Mouse (Mus musculus): ENCODE measurements around the gene Adk. TPM values are rescaled to one million over a fixed set of nuclear protein-coding genes. Genes with fewer than 3 reads are reported as not detected.

The Adk gene
- polyA plus RNA-seq, 1 experiment from 2014 or later, result 79.3 TPM

DNA sequence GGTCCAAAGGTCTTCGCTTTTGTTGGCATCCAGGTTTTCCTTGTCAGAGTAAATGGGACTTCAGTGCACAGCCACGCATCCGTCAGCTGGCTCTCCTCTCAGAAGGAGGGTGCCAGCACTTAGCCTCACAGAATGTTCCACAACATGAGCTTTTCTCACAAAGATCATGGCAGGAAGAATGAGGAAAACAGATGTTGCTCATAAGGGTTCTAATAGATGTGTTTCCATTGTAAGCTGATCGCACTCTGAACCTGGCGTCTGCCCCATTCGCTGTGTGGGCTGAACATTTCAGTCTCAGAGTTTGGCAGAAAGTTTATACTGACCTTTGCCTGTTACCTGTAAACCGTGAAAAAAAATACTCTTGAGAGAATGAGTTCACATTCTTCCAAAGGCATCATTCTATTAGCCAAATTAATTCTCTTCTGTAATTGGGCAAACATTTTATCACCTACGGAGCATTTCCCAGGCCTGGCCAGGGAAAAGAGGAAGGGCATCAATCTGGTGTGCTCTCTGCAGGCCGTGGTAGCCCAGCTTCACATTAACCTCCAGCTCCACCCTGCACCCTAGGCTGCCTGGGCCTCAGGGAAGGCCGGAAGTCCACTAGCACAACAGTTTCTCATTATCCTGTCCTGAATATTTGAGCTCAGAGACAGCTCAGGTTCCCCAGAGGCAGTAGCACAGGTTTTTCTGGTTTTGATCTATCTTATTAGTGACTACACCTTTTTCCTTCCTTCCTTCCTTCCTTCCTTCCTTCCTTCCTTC is 389.6 kb downstream of the Adk start:
- 71% methylated on average over 10 of the region's 10 CpGs for WGBS
- Histone ChIP-seq H3K9ac (no peak overlapping the region), H3K36me3 (no peaks in the 10 kb centered on the region), H3K27ac (no peak overlapping the region), H3K4me2 (replicated peaks) (no peak overlapping the region), H3K27me3 (no peaks in the 10 kb centered on the region), H3K4me3 (no peak overlapping the region), H3K4me1 (peaks cover 9% of the 10 kb centered on the region; the same call in 1 of the 2 replicates), H3K9me3 (replicated peaks) (no peaks in the 10 kb centered on the region)
- ATAC-seq (ENCODE audit: low FRiP score), result no peak

DNA sequence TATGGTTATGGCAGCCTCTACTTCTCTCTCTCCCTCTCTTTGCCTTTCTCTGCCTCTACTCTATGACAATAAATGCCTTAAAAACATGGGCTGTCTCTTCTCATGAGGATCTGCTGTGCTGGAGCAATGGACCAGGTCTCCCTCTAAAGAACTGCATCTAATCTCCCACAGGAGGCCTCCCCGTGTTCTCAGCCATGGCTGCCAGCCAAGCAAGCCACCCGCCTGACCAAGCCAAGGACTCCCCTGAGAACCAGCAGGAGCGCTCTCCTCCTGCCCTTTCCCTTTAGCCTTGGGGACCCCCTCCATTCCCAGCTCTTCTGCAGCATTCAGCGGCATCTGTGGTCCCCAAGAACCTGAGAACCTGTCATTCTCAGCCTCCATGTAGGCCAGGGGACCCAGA is 400.2 kb downstream of the Adk start:
- H3K4me2 ChIP-seq (replicated peaks), result no peak overlapping the region
- H3K27ac ChIP-seq, result no peak overlapping the region
- H3K36me3 ChIP-seq, result no peaks in the 10 kb centered on the region
- no peaks in the 10 kb centered on the region for H3K9me3 ChIP-seq (replicated peaks)
- no peak overlapping the region for H3K4me3 ChIP-seq
- H3K27me3 ChIP-seq, result no peaks in the 10 kb centered on the region
- ATAC-seq (ENCODE audit: low FRiP score), result no peak
- H3K9ac ChIP-seq, result no peak overlapping the region
- WGBS, result 79% methylated on average over 4 of the region's 4 CpGs
- 0 out of 2 replicates have a peak, but pooled peaks cover 2% of the 10 kb centered on the region for H3K4me1 ChIP-seq

GRCm38 (mm10) chr14:21453896-21454295 is 401.5 kb downstream of the Adk start:
- 89% methylated on average over 2 of the region's 2 CpGs for WGBS
- no peaks in the 10 kb centered on the region for H3K27me3 ChIP-seq
- H3K4me1 ChIP-seq, result no peaks in the 10 kb centered on the region
- H3K9me3 ChIP-seq (replicated peaks), result no peaks in the 10 kb centered on the region
- no peak overlapping the region for H3K4me2 ChIP-seq (replicated peaks)
- no peak overlapping the region for H3K4me3 ChIP-seq
- no peak for ATAC-seq (ENCODE audit: low FRiP score)
- H3K9ac ChIP-seq, result no peak overlapping the region
- H3K36me3 ChIP-seq, result no peaks in the 10 kb centered on the region
- no peak overlapping the region for H3K27ac ChIP-seq

GRCm38 (mm10) chr14:21455654-21456350 is 403.4 kb downstream of the Adk start:
- H3K4me3 ChIP-seq, result no peak overlapping the region
- no peak overlapping the region for H3K27ac ChIP-seq
- 90% methylated on average over 7 of the region's 7 CpGs for WGBS
- no peaks in the 10 kb centered on the region for H3K9me3 ChIP-seq (replicated peaks)
- no peak for ATAC-seq (ENCODE audit: low FRiP score)
- no peaks in the 10 kb centered on the region for H3K4me1 ChIP-seq
- H3K9ac ChIP-seq, result no peak overlapping the region
- no peak overlapping the region for H3K4me2 ChIP-seq (replicated peaks)
- H3K27me3 ChIP-seq, result no peaks in the 10 kb centered on the region
- H3K36me3 ChIP-seq, result no peaks in the 10 kb centered on the region

DNA sequence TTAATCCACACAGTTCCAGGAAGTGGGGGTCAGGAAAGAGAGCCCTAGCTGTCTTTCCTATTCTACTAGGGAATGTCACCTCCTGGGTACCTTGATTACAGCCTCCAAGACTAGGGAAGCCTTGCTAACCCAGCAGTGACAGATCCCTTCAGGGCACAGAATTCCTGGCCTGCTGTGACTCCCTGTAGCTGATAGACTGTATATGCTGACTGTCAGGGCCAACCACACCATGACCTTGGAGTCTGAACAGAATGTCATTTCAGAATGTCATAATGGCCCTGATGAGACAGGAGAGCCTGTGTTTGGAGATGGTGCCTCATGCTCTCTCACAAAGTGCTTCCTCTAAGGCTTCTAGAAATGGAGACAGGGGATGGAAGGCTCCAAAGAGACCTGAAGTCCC is 404.2 kb downstream of the Adk start:
- H3K4me3 ChIP-seq, result no peak overlapping the region
- H3K27ac ChIP-seq, result no peak overlapping the region
- no peaks in the 10 kb centered on the region for H3K36me3 ChIP-seq
- no peak for ATAC-seq (ENCODE audit: low FRiP score)
- H3K27me3 ChIP-seq, result no peaks in the 10 kb centered on the region
- H3K9me3 ChIP-seq (replicated peaks), result no peaks in the 10 kb centered on the region
- no peaks in the 10 kb centered on the region for H3K4me1 ChIP-seq
- H3K9ac ChIP-seq, result no peak overlapping the region
- H3K4me2 ChIP-seq (replicated peaks), result no peak overlapping the region

DNA sequence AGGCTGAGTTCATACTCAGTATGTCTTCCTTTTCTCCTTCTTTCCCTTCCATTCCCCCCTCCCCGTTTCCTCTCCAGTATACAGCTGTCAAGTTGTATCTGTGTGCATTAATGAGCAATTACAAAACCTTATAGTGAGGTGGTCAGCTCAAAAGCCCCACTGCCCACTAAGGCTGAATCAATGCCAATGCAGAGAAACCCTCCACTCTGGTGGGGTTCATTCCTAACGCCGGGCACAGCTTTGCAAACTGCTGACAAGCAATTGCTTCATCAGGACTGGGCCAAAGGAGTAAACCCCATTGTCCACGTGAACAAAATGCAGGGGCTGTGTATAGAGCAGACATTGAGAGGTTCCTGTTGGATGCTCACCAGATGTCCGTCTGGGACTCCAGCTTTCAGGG is 405.5 kb downstream of the Adk start:
- Histone ChIP-seq H3K27ac (no peak overlapping the region), H3K4me1 (no peaks in the 10 kb centered on the region), H3K9me3 (replicated peaks) (no peaks in the 10 kb centered on the region), H3K36me3 (no peaks in the 10 kb centered on the region), H3K9ac (no peak overlapping the region), H3K27me3 (no peaks in the 10 kb centered on the region), H3K4me3 (no peak overlapping the region), H3K4me2 (replicated peaks) (no peak overlapping the region)
- WGBS, result 79% methylated on average over 5 of the region's 5 CpGs
- no peak for ATAC-seq (ENCODE audit: low FRiP score)

DNA sequence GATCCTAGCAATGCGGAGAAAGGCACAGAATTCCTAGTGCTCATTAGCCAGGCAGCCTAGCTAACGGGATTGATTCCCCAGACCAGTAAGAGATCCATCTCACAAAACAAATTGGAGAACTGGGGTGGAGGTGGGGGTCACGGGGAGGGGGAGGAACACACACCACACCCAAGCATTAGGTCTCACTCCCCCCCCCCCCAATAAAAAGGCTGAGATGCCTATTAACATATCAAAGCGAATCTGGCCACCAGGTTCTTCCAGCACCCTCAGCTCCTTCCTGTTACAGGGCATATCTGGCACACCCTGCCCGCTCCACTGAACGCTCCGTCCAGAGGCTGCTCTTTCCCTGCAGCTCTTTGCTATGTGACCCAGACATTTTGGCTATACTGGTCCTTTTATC is 406.3 kb downstream of the Adk start:
- H3K4me2 ChIP-seq (replicated peaks), result no peak overlapping the region
- no peak overlapping the region for H3K9ac ChIP-seq
- ATAC-seq (ENCODE audit: low FRiP score), result no peak
- H3K36me3 ChIP-seq, result no peaks in the 10 kb centered on the region
- H3K4me3 ChIP-seq, result no peak overlapping the region
- no peak overlapping the region for H3K27ac ChIP-seq
- no peaks in the 10 kb centered on the region for H3K27me3 ChIP-seq
- H3K4me1 ChIP-seq, result no peaks in the 10 kb centered on the region
- no peaks in the 10 kb centered on the region for H3K9me3 ChIP-seq (replicated peaks)
- 84% methylated on average over 7 of the region's 7 CpGs for WGBS

- no peaks in the 10 kb centered on the region for H3K4me1 ChIP-seq
- WGBS, result 89% methylated on average over 4 of the region's 4 CpGs
- H3K4me3 ChIP-seq, result no peak overlapping the region
- H3K36me3 ChIP-seq, result no peaks in the 10 kb centered on the region
- no peaks in the 10 kb centered on the region for H3K9me3 ChIP-seq (replicated peaks)
- ATAC-seq (ENCODE audit: low FRiP score), result no peak
- no peak overlapping the region for H3K9ac ChIP-seq
- no peak overlapping the region for H3K27ac ChIP-seq
- H3K27me3 ChIP-seq, result no peaks in the 10 kb centered on the region
- no peak overlapping the region for H3K4me2 ChIP-seq (replicated peaks)
These were observed 406.8 kb downstream of the Adk start for GRCm38 (mm10) chr14:21459163-21459562.

DNA sequence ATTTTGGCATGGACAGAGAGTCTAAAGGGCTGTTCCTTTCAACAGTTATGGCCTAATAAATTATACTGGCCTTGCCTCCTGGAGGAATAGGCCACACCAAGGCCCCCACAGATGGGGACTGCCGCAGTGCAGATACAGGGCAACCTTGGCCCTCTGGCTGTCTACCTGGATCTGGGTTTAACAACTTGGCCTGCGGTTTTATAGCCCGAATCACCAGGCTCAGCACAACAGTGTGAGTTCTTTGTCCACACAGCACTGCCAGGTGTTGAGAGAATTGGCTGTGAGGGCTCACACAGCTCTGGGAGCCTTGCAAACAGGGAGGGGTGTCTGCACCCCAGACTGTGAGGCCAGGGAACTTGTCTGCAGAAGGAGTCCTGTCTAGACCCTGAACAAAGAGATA is 410.0 kb downstream of the Adk start:
- Histone ChIP-seq H3K27me3 (no peaks in the 10 kb centered on the region), H3K36me3 (no peaks in the 10 kb centered on the region), H3K4me3 (no peak overlapping the region), H3K27ac (no peak overlapping the region), H3K9ac (no peak overlapping the region), H3K4me2 (replicated peaks) (no peak overlapping the region), H3K9me3 (replicated peaks) (no peaks in the 10 kb centered on the region), H3K4me1 (no peaks in the 10 kb centered on the region)
- ATAC-seq (ENCODE audit: low FRiP score), result no peak
- WGBS, result 87% methylated on average over 3 of the region's 3 CpGs

DNA sequence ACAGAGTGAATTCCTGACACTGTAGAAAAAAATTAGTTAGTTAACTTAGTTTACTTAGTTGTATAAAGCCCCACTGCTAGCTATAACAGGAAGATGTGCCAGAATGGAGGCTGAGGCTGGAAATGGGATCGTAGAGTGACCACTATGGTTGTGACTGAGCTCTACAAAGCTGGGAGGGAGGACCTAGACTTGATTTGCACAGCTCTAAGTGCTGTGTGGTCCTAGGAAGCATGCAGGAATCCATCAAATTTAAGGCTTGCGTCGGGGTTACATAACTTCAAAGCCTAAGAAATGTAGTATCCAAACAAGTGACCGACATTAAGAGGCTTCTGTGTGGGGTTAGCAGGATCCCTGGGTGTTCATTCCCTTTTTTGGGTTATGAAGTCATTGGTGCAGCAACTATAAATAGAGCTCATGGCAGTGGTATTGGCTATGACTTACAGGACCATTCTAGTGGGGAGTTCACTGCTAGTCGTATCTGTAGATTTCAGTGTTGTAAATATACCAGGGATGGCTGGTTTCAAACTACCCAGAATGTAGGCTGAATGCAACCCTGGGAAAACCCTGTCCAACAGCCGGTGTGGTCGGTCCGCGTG is 410.8 kb downstream of the Adk start:
- ATAC-seq (ENCODE audit: low FRiP score), result no peak
- H3K9me3 ChIP-seq (replicated peaks), result no peaks in the 10 kb centered on the region
- no peaks in the 10 kb centered on the region for H3K4me1 ChIP-seq
- no peaks in the 10 kb centered on the region for H3K36me3 ChIP-seq
- no peak overlapping the region for H3K9ac ChIP-seq
- no peak overlapping the region for H3K4me2 ChIP-seq (replicated peaks)
- no peaks in the 10 kb centered on the region for H3K27me3 ChIP-seq
- H3K4me3 ChIP-seq, result no peak overlapping the region
- WGBS, result 95% methylated on average over 9 of the region's 9 CpGs
- no peak overlapping the region for H3K27ac ChIP-seq

- WGBS, result 82% methylated on average over 5 of the region's 5 CpGs
- Histone ChIP-seq H3K9me3 (replicated peaks) (no peaks in the 10 kb centered on the region), H3K4me1 (no peaks in the 10 kb centered on the region), H3K36me3 (no peaks in the 10 kb centered on the region), H3K4me2 (replicated peaks) (no peak overlapping the region), H3K27ac (no peak overlapping the region), H3K27me3 (no peaks in the 10 kb centered on the region), H3K4me3 (no peak overlapping the region), H3K9ac (no peak overlapping the region)
- ATAC-seq (ENCODE audit: low FRiP score), result no peak
These were observed 418.0 kb downstream of the Adk start for GRCm38 (mm10) chr14:21470386-21470785.

GRCm38 (mm10) chr14:21471975-21472374 is 419.6 kb downstream of the Adk start:
- no peaks in the 10 kb centered on the region for H3K36me3 ChIP-seq
- H3K4me1 ChIP-seq, result no peaks in the 10 kb centered on the region
- 94% methylated on average over 2 of the region's 2 CpGs for WGBS
- no peak for ATAC-seq (ENCODE audit: low FRiP score)
- H3K4me3 ChIP-seq, result no peak overlapping the region
- no peak overlapping the region for H3K27ac ChIP-seq
- H3K27me3 ChIP-seq, result no peaks in the 10 kb centered on the region
- no peaks in the 10 kb centered on the region for H3K9me3 ChIP-seq (replicated peaks)
- no peak overlapping the region for H3K9ac ChIP-seq
- no peak overlapping the region for H3K4me2 ChIP-seq (replicated peaks)
